Mouse (Mus musculus) midbrain, embryonic 15.5 days (tissue): Measurements from ENCODE around the gene Cryba4. TPM values are rescaled to one million over a fixed set of nuclear protein-coding genes. Genes with fewer than 3 reads are reported as not detected.

ENCODE experiments used
- ATAC-seq: fragments of 200-750 bp; cut with Nextera tagmentation; replicated peaks from 2 replicates; pipeline ENCODE4 v1.8.0; 2017; ENCODE audit warnings: moderate TSS enrichment
- H3K27ac ChIP-seq: fragments of 300-500 bp; sonication (generic); 2 replicates; pipeline ENCODE4 v1.5.1; 2015; ENCODE audit warnings: mild to moderate bottlenecking, inconsistent platforms
- H3K27me3 ChIP-seq: fragments of 300-500 bp; sonication (generic); replicated peaks from 2 replicates; pipeline ENCODE4 v1.6.1; 2015; ENCODE audit warnings: inconsistent platforms
- H3K36me3 ChIP-seq: fragments of 300-500 bp; sonication (generic); replicated peaks from 2 replicates; pipeline ENCODE4 v1.6.1; 2015; ENCODE audit warnings: inconsistent platforms
- H3K4me1 ChIP-seq: fragments of 300-500 bp; sonication (generic); 2 replicates; pipeline ENCODE4 v1.6.1; 2015; ENCODE audit warnings: inconsistent platforms
- H3K4me2 ChIP-seq: fragments of 300-500 bp; sonication (generic); 2 replicates; pipeline ENCODE4 v1.6.1; 2015; ENCODE audit warnings: inconsistent platforms, mild to moderate bottlenecking, moderate library complexity
- H3K4me3 ChIP-seq: fragments of 300-500 bp; sonication (generic); 2 replicates; pipeline ENCODE4 v1.5.1; 2015; ENCODE audit warnings: mild to moderate bottlenecking, inconsistent platforms
- H3K9ac ChIP-seq: fragments of 300-500 bp; sonication (generic); 2 replicates; pipeline ENCODE4 v1.6.1; 2015; ENCODE audit warnings: mild to moderate bottlenecking, inconsistent platforms
- H3K9me3 ChIP-seq: fragments of 300-500 bp; sonication (generic); 2 replicates; pipeline ENCODE4 v1.6.1; 2016; ENCODE audit warnings: inconsistent platforms
- WGBS: fragments of 180-500 bp; shearing (Covaris S2); methylation state at CpG from one replicate; pipeline ENCODE4 v1.1.7; 2015; ENCODE audit warnings: mixed read lengths; 5-methylcytosine and 5-hydroxymethylcytosine counted together
- polyA plus RNA-seq: library from polyadenylated mRNA; unstranded; fragments of >200 nt; fragmentation: Nextera tagmentation; extraction: Ambion mirVana; gene quantifications from 2 replicates; pipeline ENCODE4 v1.2.1, GENCODE M21; 2015

Gene Cryba4
- polyA plus RNA-seq, 1 experiment from 2014 or later, result 0.93 TPM

DNA sequence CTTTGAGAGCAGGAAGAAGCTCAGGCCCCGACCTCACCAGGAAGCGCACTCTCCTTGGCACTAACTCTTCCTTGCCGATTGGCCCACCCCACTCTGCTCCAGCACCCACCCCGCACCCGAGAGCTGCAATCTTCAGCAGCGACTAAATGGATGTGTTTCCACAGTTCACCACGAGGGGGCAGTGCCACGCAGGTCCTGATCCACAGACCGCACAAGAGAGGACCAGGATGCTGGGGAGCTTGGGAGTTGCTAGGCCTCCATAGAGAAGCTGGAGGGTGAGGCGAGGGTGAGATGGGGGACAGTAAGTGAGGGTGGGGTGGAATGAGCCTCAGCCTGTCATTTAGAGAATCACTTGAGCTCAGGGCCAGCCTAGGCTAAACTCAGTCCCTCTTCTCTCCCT is 11.6 kb downstream of the Cryba4 start:
- no peak overlapping the region for H3K4me2 ChIP-seq
- no peaks in the 10 kb centered on the region for H3K9me3 ChIP-seq
- 0% methylated on average over 10 of the region's 10 CpGs for WGBS
- peak; percentile 19 for ATAC-seq
- no peak overlapping the region for H3K9ac ChIP-seq
- no peaks in the 10 kb centered on the region for H3K36me3 ChIP-seq
- H3K27me3 ChIP-seq, result no peaks in the 10 kb centered on the region
- H3K4me3 ChIP-seq, result no peak overlapping the region
- H3K27ac ChIP-seq, result no peak overlapping the region
- H3K4me1 ChIP-seq, result peaks cover 30% of the 10 kb centered on the region

DNA sequence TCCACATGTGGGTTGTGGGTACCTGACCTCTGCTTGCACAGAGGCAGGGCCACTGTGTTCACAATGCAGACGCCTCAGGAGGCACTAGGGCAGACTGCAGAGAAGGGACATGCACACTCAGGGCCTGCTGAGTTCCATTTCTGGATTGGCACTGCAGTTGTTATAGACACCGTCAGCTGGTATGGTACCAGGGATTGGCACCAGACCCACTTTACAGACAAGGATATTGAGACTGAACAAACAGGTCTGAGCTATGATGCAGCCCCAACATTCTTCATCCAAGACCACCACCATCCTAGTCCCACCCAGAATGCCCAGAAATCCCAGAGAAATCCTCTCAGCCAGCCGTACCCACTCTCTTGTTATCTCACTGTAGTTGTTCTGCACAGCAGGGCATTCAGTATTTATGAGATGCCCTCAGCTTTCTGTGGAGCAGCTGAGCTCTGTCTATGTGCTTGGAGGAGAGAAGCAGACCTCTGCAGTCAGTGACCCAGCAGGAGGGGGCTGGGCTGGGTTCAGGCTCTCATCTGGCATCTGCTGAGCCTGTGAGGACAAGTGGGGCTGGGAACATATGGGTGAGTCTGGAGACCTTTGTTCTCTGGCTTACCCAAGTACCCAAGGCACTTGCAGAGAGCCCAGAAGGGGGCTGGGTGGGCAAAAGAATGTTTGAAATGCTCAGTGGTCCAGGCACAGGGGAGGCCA is 13.4 kb downstream of the Cryba4 start:
- Histone ChIP-seq H3K27ac (peak overlapping the region; percentile 86), H3K4me2 (no peak overlapping the region), H3K27me3 (no peaks in the 10 kb centered on the region), H3K9ac (no peak overlapping the region), H3K4me3 (no peak overlapping the region), H3K4me1 (peaks cover 30% of the 10 kb centered on the region), H3K9me3 (no peaks in the 10 kb centered on the region), H3K36me3 (no peaks in the 10 kb centered on the region)
- 39% methylated on average over 3 of the region's 3 CpGs for WGBS
- ATAC-seq, result no peak

DNA sequence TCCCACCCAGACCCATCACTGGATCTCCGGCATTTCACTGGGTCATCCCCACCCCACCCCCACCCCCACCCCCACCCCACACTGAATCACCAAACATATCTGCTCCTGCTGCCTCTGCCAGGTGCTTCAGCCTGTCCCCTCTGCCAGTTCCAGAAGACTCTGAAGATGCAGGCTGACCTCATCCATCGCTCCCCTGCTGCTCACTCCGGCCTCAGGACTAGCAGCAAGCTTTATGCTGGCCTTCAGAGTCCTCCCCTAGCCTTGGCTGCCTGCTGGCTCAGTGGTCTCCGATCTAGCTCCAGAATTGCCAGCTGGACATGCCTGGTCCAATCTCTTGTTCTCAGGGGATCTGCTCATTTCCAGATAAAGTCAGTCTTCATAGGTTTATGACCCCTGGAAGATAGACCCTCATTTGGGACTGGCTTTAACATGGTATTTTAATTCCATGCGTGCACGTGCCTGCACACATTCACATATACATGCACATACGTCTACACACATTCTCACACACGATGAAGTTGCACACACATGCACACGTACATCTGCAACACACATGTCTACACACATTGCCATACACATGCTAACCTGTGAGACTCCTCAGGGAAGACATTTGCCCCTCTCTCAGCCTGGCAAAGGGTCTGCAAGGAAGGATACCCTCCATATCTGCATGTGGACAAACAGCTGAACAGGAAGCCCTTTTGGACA is 14.3 kb downstream of the Cryba4 start:
- Histone ChIP-seq H3K27ac (peak overlapping the region; percentile 86), H3K4me3 (no peak overlapping the region), H3K4me2 (peak overlapping the region; percentile 39), H3K4me1 (peaks cover 30% of the 10 kb centered on the region), H3K9ac (peak overlapping the region; percentile 40; the same call in 1 of the 2 replicates), H3K36me3 (no peaks in the 10 kb centered on the region), H3K27me3 (no peaks in the 10 kb centered on the region), H3K9me3 (no peaks in the 10 kb centered on the region)
- WGBS, result 39% methylated on average over 9 of the region's 9 CpGs
- peak; percentile 19 for ATAC-seq

DNA sequence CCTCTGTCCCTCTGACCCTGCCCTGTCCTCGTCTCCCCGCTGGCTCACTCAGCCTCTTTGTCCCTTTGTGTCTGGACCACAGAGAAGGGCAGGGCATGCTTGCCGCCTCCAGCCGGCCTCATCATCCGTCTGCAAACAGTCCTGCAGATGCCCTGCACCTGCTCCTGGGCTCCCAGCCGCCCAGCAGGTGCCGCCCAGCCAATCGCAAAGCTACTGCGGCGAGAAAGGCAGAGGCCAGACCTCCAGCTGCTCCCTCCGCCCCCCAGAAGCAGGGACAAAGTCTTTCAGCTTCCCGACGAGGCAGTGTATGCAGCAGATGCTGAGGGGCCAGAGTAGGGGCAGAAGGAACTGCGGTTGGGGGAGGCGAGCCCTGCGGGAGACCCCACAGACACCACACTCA is 14.9 kb downstream of the Cryba4 start:
- H3K27ac ChIP-seq, result peak overlapping the region; percentile 86
- H3K9ac ChIP-seq, result peak overlapping the region; percentile 40
- under 1% methylated on average over 15 of the region's 16 CpGs for WGBS
- H3K4me2 ChIP-seq, result peak overlapping the region; percentile 39
- H3K4me3 ChIP-seq, result peak overlapping the region; percentile 21
- H3K36me3 ChIP-seq, result no peaks in the 10 kb centered on the region
- H3K4me1 ChIP-seq, result peaks cover 30% of the 10 kb centered on the region
- no peaks in the 10 kb centered on the region for H3K27me3 ChIP-seq
- no peaks in the 10 kb centered on the region for H3K9me3 ChIP-seq
- ATAC-seq, result peak; percentile 79

DNA sequence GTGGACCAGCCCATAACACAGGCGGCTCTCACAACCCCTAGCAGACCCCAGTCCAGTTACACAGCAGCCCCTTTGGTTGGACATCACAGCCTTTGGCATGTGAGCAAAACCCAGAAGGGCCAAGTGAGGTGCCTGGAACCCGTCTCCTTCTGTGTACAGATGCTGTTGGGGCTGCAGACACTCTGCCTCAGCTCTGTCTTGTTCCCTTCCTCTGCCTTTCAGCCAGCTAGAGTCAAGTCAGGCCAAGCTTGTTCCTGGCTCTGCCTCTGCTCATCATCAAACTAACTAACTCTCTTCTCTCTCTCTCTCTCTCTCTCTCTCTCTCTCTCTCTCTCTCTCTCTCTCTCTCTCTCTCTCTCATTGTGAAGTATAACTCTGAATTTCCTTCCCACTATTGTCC is 15.7 kb downstream of the Cryba4 start:
- ATAC-seq, result no peak
- H3K4me3 ChIP-seq, result no peak overlapping the region
- peak overlapping the region; percentile 40; the same call in 1 of the 2 replicates for H3K9ac ChIP-seq
- no peaks in the 10 kb centered on the region for H3K27me3 ChIP-seq
- 71% methylated on average over 2 of the region's 2 CpGs for WGBS
- peak overlapping the region; percentile 86 for H3K27ac ChIP-seq
- no peaks in the 10 kb centered on the region for H3K9me3 ChIP-seq
- no peaks in the 10 kb centered on the region for H3K36me3 ChIP-seq
- H3K4me1 ChIP-seq, result peaks cover 30% of the 10 kb centered on the region
- H3K4me2 ChIP-seq, result no peak overlapping the region; the same call in 1 of the 2 replicates

DNA sequence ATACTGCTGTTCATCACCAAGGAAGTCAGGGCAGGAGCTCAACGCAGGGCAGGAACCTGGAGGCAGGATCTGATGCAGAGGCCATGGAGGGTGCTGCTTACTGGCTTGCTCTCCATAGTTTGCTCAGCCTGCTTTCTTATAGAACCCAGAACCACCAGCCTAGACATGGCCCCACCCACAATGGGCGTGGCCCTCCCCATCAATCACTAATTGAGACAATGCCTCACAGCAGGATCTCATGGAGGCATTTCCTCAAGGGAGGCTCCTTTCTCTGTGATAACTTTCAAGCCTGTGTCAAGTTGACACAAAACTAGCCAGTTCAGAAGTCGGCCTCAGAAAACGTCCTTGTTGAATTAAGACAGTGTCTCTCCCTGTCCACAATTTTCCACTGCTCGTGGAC is 16.5 kb downstream of the Cryba4 start:
- no peak for ATAC-seq
- Histone ChIP-seq H3K9me3 (no peaks in the 10 kb centered on the region), H3K4me3 (no peak overlapping the region), H3K9ac (no peak overlapping the region), H3K4me2 (no peak overlapping the region), H3K27me3 (no peaks in the 10 kb centered on the region), H3K27ac (no peak overlapping the region), H3K36me3 (no peaks in the 10 kb centered on the region), H3K4me1 (peaks cover 30% of the 10 kb centered on the region)
- WGBS, result 62% methylated on average over 5 of the region's 5 CpGs

DNA sequence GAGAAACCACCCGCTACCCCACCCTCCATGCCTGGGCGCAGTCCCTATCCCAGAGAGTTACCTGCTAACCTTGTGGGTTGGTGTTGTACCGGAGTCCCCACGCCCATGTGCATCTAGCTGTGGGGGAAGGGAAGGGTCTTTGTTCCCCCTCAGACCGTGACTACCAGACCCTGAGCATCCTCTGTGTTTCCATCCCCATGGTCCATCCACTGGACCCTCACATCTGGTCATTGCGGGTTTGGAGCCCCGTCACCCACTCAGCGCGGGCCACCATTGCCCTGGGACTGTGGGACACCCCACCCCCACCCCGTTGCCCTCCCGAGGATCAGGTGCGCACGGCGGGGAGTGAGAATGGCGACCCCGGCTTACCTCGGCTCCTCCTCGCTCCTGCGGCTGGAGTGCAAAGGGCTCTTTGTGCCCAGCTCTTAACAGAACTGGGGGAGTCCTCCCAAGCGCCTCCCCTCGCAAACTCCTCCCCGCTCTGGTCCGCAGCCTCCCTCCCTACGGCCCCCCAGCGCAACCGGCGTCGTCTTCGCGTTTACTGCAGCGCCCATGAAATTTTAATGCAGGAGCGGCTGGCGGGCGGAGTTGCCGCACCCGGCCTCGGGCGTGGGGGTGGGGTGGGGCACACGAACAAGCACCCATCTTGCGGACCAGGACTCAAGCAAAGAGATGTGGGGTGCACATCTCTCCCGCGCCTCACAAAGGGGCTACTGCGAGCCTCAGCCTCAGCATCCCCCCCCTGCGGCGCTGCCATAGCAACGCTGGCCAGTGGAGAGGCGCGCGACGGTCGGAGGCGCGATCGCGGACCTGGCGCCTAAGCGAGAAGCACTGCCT is 23.9 kb downstream of the Cryba4 start:
- ATAC-seq, result peak; percentile 88
- Histone ChIP-seq H3K9me3 (no peaks in the 10 kb centered on the region), H3K27me3 (no peaks in the 10 kb centered on the region), H3K36me3 (peaks cover 1% of the 10 kb centered on the region), H3K4me3 (peak overlapping the region; percentile 76), H3K9ac (peak overlapping the region; percentile 94), H3K27ac (peak overlapping the region; percentile 97), H3K4me1 (peaks cover 36% of the 10 kb centered on the region), H3K4me2 (peak overlapping the region; percentile 82)
- under 1% methylated on average over 57 of the region's 57 CpGs for WGBS

DNA sequence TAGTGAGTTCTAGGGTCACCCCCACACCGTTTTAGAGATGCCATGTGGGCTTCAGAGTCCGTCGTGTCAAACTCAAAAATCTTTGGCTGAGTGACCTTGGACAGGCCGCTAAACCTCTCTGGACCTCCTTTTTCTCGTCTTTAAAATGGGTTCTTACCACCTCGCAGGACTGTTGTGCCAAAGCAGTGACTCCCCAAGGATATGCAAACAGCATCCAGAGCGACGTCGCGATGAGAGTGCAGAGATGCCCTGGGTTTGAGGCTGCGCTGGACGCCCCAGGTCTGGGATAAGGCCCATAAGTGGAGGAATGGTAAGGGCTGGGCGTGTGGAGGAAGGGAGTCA is 24.4 kb downstream of the Cryba4 start:
- peak overlapping the region; percentile 97 for H3K27ac ChIP-seq
- peaks cover 7% of the 10 kb centered on the region for H3K36me3 ChIP-seq
- peaks cover 41% of the 10 kb centered on the region for H3K4me1 ChIP-seq
- WGBS, result under 1% methylated on average over 13 of the region's 13 CpGs
- no peaks in the 10 kb centered on the region for H3K9me3 ChIP-seq
- no peak; the same call in 1 of the 2 replicates for ATAC-seq
- H3K9ac ChIP-seq, result peak overlapping the region; percentile 94
- H3K27me3 ChIP-seq, result no peaks in the 10 kb centered on the region
- peak overlapping the region; percentile 76 for H3K4me3 ChIP-seq
- peak overlapping the region; percentile 82 for H3K4me2 ChIP-seq

DNA sequence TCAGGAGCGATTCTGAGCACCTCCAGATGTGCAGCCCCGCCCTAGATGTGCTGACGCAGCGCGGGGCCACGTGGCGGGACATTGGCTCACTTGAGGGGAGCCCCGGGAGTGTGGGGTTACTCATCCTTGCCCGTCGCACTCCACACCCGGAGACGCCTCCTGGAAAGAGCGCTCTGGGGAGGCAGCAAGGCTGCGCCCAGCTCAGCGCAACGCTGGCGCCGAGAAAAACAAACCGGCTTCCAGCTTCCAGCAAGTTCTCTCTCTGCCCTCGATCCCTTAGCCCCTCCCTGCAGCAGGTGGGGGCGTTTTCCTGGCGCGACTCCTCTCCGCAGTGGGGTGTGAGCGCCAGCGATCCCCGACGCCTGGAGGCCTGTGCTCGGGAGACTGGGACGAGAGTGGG is 25.0 kb downstream of the Cryba4 start:
- peak overlapping the region; percentile 97 for H3K27ac ChIP-seq
- H3K4me3 ChIP-seq, result peak overlapping the region; percentile 76
- ATAC-seq, result peak; percentile 6; the same call in 1 of the 2 replicates
- peaks cover 47% of the 10 kb centered on the region for H3K4me1 ChIP-seq
- peaks cover 9% of the 10 kb centered on the region for H3K36me3 ChIP-seq
- no peaks in the 10 kb centered on the region for H3K9me3 ChIP-seq
- peak overlapping the region; percentile 82 for H3K4me2 ChIP-seq
- under 1% methylated on average over 30 of the region's 30 CpGs for WGBS
- H3K9ac ChIP-seq, result peak overlapping the region; percentile 94
- H3K27me3 ChIP-seq, result no peaks in the 10 kb centered on the region

DNA sequence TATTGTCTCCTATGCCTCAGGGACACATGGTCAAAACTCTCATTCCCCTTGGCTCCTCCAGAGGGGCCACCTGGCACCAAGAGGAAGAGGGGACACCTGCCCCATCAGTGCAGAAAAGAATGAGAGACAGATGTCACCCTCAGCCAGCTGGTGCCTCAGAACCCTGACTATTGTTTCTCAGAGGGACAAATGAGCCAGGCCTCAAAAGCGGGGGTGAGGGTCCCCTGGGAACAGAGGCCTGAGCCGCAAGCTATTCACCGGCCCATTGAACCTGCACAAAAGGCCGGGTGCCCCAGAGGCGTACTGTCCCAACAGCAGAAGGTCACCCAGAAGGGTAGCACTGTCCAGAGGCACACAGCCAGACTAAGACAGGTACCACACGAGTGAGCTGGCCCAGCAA is 26.7 kb downstream of the Cryba4 start:
- Histone ChIP-seq H3K4me1 (peaks cover 58% of the 10 kb centered on the region), H3K4me3 (peak overlapping the region; percentile 76), H3K27ac (peak overlapping the region; percentile 26), H3K4me2 (peak overlapping the region; percentile 82), H3K36me3 (peaks cover 17% of the 10 kb centered on the region), H3K9ac (peak overlapping the region; percentile 94), H3K27me3 (no peaks in the 10 kb centered on the region), H3K9me3 (no peaks in the 10 kb centered on the region)
- no peak for ATAC-seq
- 16% methylated on average over 6 of the region's 6 CpGs for WGBS

DNA sequence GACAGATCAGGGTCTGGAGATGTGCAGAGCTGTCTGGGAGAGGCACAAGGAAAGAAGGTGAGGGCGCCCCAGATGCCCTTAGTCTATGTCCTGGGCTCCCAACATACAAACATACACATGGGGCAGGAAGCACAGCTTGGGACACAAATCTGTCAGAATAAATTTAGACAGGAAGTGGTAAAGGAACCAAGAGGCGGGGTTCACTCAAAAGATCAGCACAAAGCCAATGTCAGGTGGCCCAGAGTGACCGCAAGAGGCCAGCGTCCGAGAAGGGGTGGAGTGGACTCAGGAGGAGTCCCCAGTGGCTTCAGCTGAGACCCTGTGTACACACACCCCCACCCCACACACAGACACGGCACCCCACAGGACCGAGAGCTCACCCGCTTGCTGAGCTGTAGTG is 32.1 kb downstream of the Cryba4 start:
- no peak overlapping the region for H3K4me2 ChIP-seq
- no peak overlapping the region for H3K9ac ChIP-seq
- peaks cover 29% of the 10 kb centered on the region for H3K36me3 ChIP-seq
- H3K9me3 ChIP-seq, result no peaks in the 10 kb centered on the region
- peaks cover 94% of the 10 kb centered on the region for H3K4me1 ChIP-seq
- 87% methylated on average over 8 of the region's 8 CpGs for WGBS
- no peaks in the 10 kb centered on the region for H3K27me3 ChIP-seq
- no peak overlapping the region for H3K4me3 ChIP-seq
- ATAC-seq, result no peak
- peak overlapping the region; percentile 53; the same call in 1 of the 2 replicates for H3K27ac ChIP-seq

DNA sequence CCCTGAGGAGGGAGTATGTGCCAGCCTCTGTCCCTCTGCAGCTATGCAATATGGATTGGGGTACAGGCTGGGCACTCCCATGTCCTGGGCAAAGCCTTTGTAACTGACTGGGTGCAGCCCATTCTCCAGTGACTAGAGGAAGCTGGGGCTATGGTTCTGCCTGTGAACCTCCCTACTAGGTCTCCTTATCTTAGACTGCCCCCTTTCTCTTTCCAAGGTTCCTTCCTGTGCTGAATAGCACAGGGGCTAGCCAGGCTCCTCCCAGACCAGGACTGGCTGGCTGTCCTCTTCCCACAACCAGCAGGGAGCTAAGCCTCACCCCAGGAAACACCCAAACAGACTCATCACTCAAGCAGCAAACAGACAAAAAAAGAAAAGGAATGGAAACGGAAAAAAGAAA is 32.9 kb downstream of the Cryba4 start:
- WGBS, result 8% methylated on average over 1 of the region's 1 CpGs
- peaks cover 94% of the 10 kb centered on the region for H3K4me1 ChIP-seq
- no peak overlapping the region for H3K4me2 ChIP-seq
- ATAC-seq, result no peak
- H3K9me3 ChIP-seq, result no peaks in the 10 kb centered on the region
- H3K36me3 ChIP-seq, result peaks cover 29% of the 10 kb centered on the region
- H3K27me3 ChIP-seq, result no peaks in the 10 kb centered on the region
- no peak overlapping the region for H3K4me3 ChIP-seq
- no peak overlapping the region for H3K9ac ChIP-seq
- H3K27ac ChIP-seq, result peak overlapping the region; percentile 53
